Mouse (Mus musculus) kidney, embryonic 14.5 days (tissue): ENCODE measurements around the gene Zswim3. TPM values are rescaled to one million over a fixed set of nuclear protein-coding genes. Genes with fewer than 3 reads are reported as not detected.
A peak's percentile ranks its signal among the peaks of the same experiment; 100 is the strongest.

Experiments
- ATAC-seq: fragments of 200-750 bp; cut with Nextera tagmentation; 2 replicates; pipeline ENCODE4 v1.8.0; 2017; ENCODE audit warnings: moderate number of reproducible peaks, mild to moderate bottlenecking, moderate TSS enrichment, moderate library complexity; ENCODE audit not compliant: low FRiP score, low TSS enrichment
- H3K27ac ChIP-seq: fragments of 300-500 bp; sonication (generic); 2 replicates; pipeline ENCODE4 v1.5.1; 2014; ENCODE audit warnings: low read depth, mild to moderate bottlenecking, low read length, moderate library complexity, mixed read lengths
- H3K27me3 ChIP-seq: fragments of 300-500 bp; sonication (generic); 2 replicates; pipeline ENCODE4 v1.6.1; 2014; ENCODE audit warnings: mild to moderate bottlenecking, low read length; ENCODE audit not compliant: control insufficient read depth, insufficient read depth
- H3K36me3 ChIP-seq: fragments of 300-500 bp; sonication (generic); 2 replicates; pipeline ENCODE4 v1.6.1; 2014; ENCODE audit warnings: low read length, mixed read lengths; ENCODE audit not compliant: control insufficient read depth, insufficient read depth
- H3K4me1 ChIP-seq: fragments of 300-500 bp; sonication (generic); 2 replicates; pipeline ENCODE4 v1.6.1; 2014; ENCODE audit warnings: low read length, mixed read lengths; ENCODE audit not compliant: control insufficient read depth, insufficient read depth
- H3K4me2 ChIP-seq: fragments of 300-500 bp; sonication (generic); replicated peaks from 2 replicates; pipeline ENCODE4 v1.6.1; 2014; ENCODE audit warnings: low read depth, mild to moderate bottlenecking, low read length
- H3K4me3 ChIP-seq: fragments of 300-500 bp; sonication (generic); 2 replicates; pipeline ENCODE4 v1.5.1; 2014; ENCODE audit warnings: mild to moderate bottlenecking, low read length
- H3K9ac ChIP-seq: fragments of 300-500 bp; sonication (generic); 2 replicates; pipeline ENCODE4 v1.6.1; 2014; ENCODE audit warnings: low read depth, mild to moderate bottlenecking, low read length, moderate library complexity
- H3K9me3 ChIP-seq: fragments of 300-500 bp; sonication (generic); 2 replicates; pipeline ENCODE4 v1.6.1; 2016; ENCODE audit warnings: low read length; ENCODE audit not compliant: control insufficient read depth
- WGBS: fragments of 180-500 bp; shearing (Covaris S2); extraction: QIAGEN DNeasy Blood & Tissue Kit; methylation state at CpG from one replicate; pipeline ENCODE4 v1.1.7; 2014; 5-methylcytosine and 5-hydroxymethylcytosine counted together
- polyA plus RNA-seq: library from polyadenylated mRNA; unstranded; fragments of >200 nt; fragmentation: Nextera tagmentation; extraction: Ambion mirVana; gene quantifications from 2 replicates; pipeline ENCODE4 v1.2.1, GENCODE M21; 2014

The Zswim3 gene
- 7.3 and 9.0 TPM in 2 replicates for polyA plus RNA-seq

DNA sequence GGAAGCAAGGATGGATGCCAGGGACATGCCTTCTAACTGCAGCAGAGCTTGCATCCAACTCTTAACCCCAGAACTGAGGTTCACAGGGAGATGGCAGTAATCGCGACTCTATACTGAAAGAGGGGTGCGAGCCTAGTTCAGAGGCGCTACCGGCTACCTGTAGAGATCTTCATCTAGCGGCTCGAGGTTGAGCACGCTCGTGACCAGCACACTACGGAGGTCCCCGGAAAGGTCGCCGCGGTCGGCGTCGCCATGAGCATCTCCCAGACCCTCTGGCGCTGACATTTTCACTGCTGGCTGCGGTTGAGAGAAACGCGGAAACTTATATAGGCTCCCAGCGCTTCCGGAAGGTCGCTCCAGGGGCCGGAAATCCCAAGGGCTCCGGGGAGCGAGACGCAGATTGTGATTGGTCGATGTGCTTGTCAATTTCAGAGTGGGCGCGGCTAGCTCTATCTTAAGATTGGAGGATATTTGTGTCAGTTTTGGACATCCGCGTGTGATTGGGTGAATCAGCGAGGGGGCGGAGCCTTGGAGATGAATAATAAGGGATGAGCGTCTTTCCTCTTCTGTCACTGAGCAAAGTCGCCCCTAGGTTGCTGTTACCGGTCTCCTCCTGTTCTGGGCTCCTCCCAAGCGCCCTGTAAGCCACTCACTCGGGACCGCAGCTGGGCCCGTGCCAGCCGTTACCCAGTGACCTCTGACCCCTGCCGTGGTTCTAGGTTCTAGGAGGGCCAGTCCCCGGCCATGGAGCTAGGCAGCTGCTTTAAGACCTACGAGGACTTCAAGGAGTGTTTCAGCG is at the start of gene Zswim3, which contains the start of gene Acot8:
TSS of gene Zswim3 (plus strand) at position 566 of the 799 bp plus-strand sequence.
TSS of gene Acot8 (minus strand) at position 350 of the 799 bp plus-strand sequence.
- Histone ChIP-seq H3K27me3 (no peaks in the 10 kb centered on the region), H3K4me3 (peak within 1 kb of the TSS; percentile 69)
- under 1% methylated on average over 47 of the region's 47 CpGs for WGBS

DNA sequence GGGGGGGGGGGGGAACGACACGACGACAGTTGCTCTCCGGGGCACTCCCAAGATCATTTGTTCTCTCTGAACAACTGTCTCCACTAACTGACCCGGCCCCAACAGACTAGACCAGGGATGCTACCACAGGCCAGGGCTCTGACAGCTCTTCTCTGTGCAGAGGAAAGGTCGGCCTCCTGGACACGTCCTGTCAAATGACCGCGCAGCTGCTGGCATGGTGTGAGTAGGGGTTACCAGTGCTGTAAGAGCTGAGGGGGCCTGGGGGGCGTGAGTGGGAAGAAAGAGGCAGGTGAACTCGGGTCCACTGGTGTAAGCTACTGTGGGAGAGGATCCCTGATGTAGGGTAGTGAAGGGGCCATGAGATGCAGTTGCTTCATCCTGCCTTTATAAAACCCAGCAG is 47.1 kb upstream of the Zswim3 start:
- H3K9ac ChIP-seq: no peak overlapping the region
- ATAC-seq: no peak
- WGBS: 88% methylated on average over 11 of the region's 11 CpGs

More for the DNA sequence above, at the start of gene Zswim3, which contains the start of gene Acot8:
- Histone ChIP-seq H3K4me2 (peak within 1 kb of the TSS; percentile 59), H3K27ac (peak within 1 kb of the TSS; percentile 59; the same call in 1 of the 2 replicates), H3K4me1 (peaks cover 6% of the 10 kb centered on the region; the same call in 1 of the 2 replicates), H3K9me3 (no peaks in the 10 kb centered on the region), H3K36me3 (peaks cover 22% of the 10 kb centered on the region), H3K9ac (peak within 1 kb of the TSS; percentile 77)
- ATAC-seq: peak; percentile 97

DNA sequence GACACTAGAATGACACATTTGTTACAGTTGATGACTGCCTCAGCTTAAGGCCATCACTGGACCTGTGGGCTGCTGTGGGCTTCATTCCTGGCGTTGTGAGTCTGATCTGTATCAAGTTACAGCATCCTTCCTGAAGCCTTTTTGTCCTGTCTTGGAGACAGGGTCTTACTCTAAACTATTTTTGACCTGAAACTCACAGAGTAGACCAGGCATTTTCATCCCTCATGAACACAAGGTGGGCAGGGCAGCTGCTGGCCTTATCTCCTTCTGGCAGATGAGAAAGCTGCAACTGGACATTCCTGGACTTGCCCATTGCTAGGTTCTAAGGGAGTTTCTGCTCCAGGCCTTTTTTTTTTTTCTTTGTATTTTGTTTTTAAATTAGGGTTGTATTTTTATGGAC is 46.2 kb upstream of the Zswim3 start:
- Histone ChIP-seq H3K4me2 (no peak overlapping the region), H3K36me3 (peaks cover 95% of the 10 kb centered on the region), H3K9ac (no peak overlapping the region), H3K4me1 (no peaks in the 10 kb centered on the region), H3K9me3 (no peaks in the 10 kb centered on the region), H3K27ac (no peak overlapping the region), H3K27me3 (no peaks in the 10 kb centered on the region), H3K4me3 (no peak overlapping the region)
- ATAC-seq: no peak
- 36% methylated on average over 1 of the region's 1 CpGs for WGBS

More for the DNA sequence above, 47.1 kb upstream of the Zswim3 start:
- Histone ChIP-seq H3K27ac (no peak overlapping the region), H3K36me3 (peaks cover 96% of the 10 kb centered on the region), H3K4me3 (no peak overlapping the region), H3K4me2 (no peak overlapping the region), H3K9me3 (no peaks in the 10 kb centered on the region), H3K27me3 (no peaks in the 10 kb centered on the region), H3K4me1 (no peaks in the 10 kb centered on the region)

DNA sequence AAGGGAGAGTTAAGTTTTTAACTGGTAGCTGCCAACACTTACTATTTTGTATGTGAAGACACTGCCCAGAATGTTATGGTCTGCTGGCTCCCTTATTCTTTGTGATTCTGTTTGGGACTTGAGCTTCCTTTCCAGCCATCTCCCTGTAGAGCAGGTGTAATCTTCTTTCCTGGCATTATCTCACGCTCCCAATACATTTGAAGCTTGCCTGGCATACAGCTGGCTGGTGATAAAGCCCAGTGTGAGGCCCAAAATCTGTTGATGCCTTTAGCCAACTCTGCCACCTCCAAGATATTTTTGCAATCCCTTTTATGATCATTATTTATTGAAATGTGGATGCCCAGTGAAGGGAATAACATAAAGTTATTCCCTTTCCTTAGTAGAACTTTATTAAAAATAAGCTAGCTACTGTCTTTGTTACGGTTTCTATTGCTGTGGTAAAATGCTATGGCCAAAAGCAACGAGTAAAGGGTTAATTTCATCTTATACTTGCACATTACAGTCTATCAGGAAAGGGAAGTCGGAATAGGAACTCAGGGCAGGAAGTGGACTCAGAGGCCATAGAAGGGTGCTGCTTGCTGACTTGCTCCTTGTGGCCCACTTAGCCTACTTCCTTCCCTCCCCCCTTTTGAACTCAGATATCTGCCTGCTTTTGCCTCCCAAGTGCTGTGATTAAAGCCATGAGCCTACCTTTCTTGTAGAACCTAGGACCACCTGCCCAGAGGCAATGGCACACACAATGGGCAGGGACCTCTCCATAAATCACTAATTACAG is 44.7 kb upstream of the Zswim3 start:
- WGBS: 86% methylated on average over 4 of the region's 4 CpGs
- H3K4me1 ChIP-seq: no peaks in the 10 kb centered on the region
- no peak for ATAC-seq
- H3K27ac ChIP-seq: no peak overlapping the region
- H3K9me3 ChIP-seq: no peaks in the 10 kb centered on the region
- H3K4me2 ChIP-seq: no peak overlapping the region
- peaks cover 87% of the 10 kb centered on the region for H3K36me3 ChIP-seq
- H3K27me3 ChIP-seq: no peaks in the 10 kb centered on the region
- H3K4me3 ChIP-seq: no peak overlapping the region
- H3K9ac ChIP-seq: no peak overlapping the region

DNA sequence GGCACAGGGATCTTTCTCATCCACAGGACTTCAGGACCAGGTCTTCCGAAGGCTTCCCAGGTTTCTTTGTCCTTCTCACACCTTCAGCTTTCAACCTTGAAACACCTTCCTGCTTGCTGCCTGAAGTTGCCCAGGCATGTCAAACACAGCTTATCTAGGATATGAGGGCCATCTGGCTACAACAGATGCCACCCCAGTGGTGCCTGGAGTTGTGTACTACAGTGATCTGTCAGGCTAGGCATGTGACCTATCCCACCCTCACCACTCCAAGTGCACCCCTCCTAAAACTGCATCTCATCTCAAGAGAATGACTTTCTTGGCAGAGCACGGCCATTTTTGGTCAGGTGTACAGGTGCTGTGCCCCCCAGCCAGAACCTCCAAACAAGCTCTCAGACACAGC is 43.4 kb upstream of the Zswim3 start:
- no peak overlapping the region for H3K9ac ChIP-seq
- peaks cover 87% of the 10 kb centered on the region for H3K36me3 ChIP-seq
- no peaks in the 10 kb centered on the region for H3K9me3 ChIP-seq
- H3K27ac ChIP-seq: no peak overlapping the region
- no peak for ATAC-seq
- no peak overlapping the region for H3K4me2 ChIP-seq
- no peaks in the 10 kb centered on the region for H3K4me1 ChIP-seq
- H3K4me3 ChIP-seq: no peak overlapping the region
- no peaks in the 10 kb centered on the region for H3K27me3 ChIP-seq
- WGBS: 95% methylated on average over 2 of the region's 2 CpGs

DNA sequence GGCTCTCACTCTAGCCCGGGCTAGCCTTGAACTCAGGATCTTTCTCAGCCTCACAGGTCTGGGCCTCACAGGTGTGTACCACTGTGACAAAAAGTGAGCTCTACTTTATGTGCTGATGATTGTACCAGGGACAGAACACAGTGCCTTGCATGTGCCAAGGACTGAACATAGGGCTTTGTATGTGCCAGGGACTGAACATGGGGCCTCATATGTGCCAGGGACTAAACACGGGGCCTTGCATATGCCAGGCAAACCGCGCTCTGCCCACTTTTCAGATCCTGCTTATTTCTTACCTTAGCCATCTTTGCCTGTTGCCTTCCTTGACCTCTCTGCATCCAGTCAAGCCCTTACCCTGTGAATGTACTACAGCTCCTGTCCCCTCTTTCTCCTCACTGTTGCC is 42.9 kb upstream of the Zswim3 start:
- peaks cover 87% of the 10 kb centered on the region for H3K36me3 ChIP-seq
- H3K4me3 ChIP-seq: no peak overlapping the region
- ATAC-seq: no peak
- no peak overlapping the region for H3K27ac ChIP-seq
- H3K4me1 ChIP-seq: no peaks in the 10 kb centered on the region
- 94% methylated on average over 4 of the region's 4 CpGs for WGBS
- H3K4me2 ChIP-seq: no peak overlapping the region
- no peaks in the 10 kb centered on the region for H3K9me3 ChIP-seq
- H3K27me3 ChIP-seq: no peaks in the 10 kb centered on the region
- no peak overlapping the region for H3K9ac ChIP-seq

DNA sequence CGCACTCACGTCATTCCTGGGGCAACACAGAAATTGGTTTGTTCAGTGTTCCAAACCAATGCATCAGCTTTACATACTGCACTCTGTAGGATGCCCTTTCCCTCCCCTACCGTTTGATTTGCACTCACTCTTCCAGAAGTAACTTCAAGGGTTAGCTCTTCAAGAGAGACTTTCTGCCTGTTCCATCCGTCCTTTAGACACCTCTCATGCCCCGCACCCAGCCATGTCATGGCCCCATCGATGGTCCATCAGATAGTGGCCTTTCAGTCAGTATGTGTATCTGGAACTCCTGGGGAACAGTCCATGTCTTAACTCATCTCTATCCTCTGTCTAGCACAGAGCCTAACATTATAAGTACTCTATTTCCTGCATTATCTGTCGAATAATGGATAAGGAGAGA is 42.3 kb upstream of the Zswim3 start:
- Histone ChIP-seq H3K27me3 (no peaks in the 10 kb centered on the region), H3K36me3 (peaks cover 87% of the 10 kb centered on the region), H3K4me3 (no peak overlapping the region), H3K9me3 (no peaks in the 10 kb centered on the region), H3K4me1 (no peaks in the 10 kb centered on the region), H3K27ac (no peak overlapping the region), H3K9ac (no peak overlapping the region), H3K4me2 (no peak overlapping the region)
- no peak for ATAC-seq
- WGBS: 92% methylated on average over 7 of the region's 7 CpGs

DNA sequence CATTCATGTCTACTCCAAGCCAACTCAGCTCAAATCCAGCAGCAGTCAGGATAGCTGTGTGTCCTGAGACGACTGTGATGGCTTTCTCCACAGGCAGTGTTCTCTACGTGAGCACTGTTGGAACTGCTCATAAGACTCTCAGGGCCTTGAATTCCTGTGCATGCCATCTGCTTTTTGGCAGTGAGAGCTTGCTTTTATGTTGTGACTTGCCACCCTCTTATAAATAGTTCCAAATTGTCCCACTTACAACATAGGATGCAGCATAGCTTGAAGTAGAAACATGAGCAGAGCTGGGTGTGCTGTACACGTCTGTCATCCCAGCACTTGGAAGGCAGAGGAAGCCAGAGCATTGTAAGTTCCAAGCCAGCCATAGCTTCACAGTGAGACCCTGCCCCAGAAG is 39.1 kb upstream of the Zswim3 start:
- Histone ChIP-seq H3K4me3 (no peak overlapping the region), H3K9me3 (no peaks in the 10 kb centered on the region), H3K9ac (no peak overlapping the region), H3K27ac (no peak overlapping the region), H3K4me2 (no peak overlapping the region), H3K4me1 (no peaks in the 10 kb centered on the region; the same call in 1 of the 2 replicates), H3K27me3 (no peaks in the 10 kb centered on the region), H3K36me3 (peaks cover 66% of the 10 kb centered on the region)
- no peak for ATAC-seq
- WGBS: 81% methylated on average over 3 of the region's 3 CpGs
